Mouse (Mus musculus): ENCODE results near the gene Zfp467.

Zfp467 gene
- long read RNA-seq, experiment 1, transcript Zfp467-208 (4 exons, 626 nt): minor isoform, 7 of 36 reads
- long read RNA-seq, experiment 1, transcript Zfp467-201 (5 exons, 599 nt): major isoform, 17 of 36 reads
- long read RNA-seq, experiment 1, partial matches to known transcripts: 2 of 36 reads
- long read RNA-seq, experiment 1, other reads (novel, unspliced or antisense): 5 of 36 reads
- long read RNA-seq, experiment 2, transcript Zfp467-208 (4 exons, 626 nt): minor isoform, 6 of 19 reads
- long read RNA-seq, experiment 2, transcript Zfp467-201 (5 exons, 599 nt): major isoform, 9 of 19 reads
- long read RNA-seq, experiment 2, partial matches to known transcripts: 0 of 19 reads
- long read RNA-seq, experiment 2, other reads (novel, unspliced or antisense): 3 of 19 reads

- intact Hi-C loops (cut with DNase I): loop anchor here (2.0 kb wide), 1 partner anchor 51 kb away; the partner anchor contains the start of gene Krba1
Observed at GRCm38 (mm10) chr6:48445181-48446101, at the start of gene Zfp467. Gene Zfp467, minus strand, starts transcription at chr6:48445825.

GRCm38 (mm10) chr6:48493136-48493730 lies 47.6 kb upstream of the Zfp467 start:
- intact Hi-C loops (cut with DNase I): no loop called here

GRCm38 (mm10) chr6:48491361-48491760 lies 45.7 kb upstream of the Zfp467 start:
- intact Hi-C loops (cut with DNase I): no loop called here

GRCm38 (mm10) chr6:48489741-48490140 lies 44.1 kb upstream of the Zfp467 start:
- intact Hi-C loops (cut with DNase I): no loop called here

GRCm38 (mm10) chr6:48487747-48488725 lies 42.4 kb upstream of the Zfp467 start:
- intact Hi-C loops (cut with DNase I): no loop called here

- intact Hi-C loops (cut with DNase I): no loop called here
Observed at GRCm38 (mm10) chr6:48482501-48482900, 36.9 kb upstream of the Zfp467 start.

GRCm38 (mm10) chr6:48478446-48478845 lies 32.8 kb upstream of the Zfp467 start:
- intact Hi-C loops (cut with DNase I): no loop called here

- intact Hi-C loops (cut with DNase I): no loop called here
Observed at GRCm38 (mm10) chr6:48470739-48471138, 25.1 kb upstream of the Zfp467 start.

- intact Hi-C loops (cut with DNase I): no loop called here
Observed at GRCm38 (mm10) chr6:48467490-48467889, 21.9 kb upstream of the Zfp467 start.

- intact Hi-C loops (cut with DNase I): no loop called here
Observed at GRCm38 (mm10) chr6:48466715-48467114, 21.1 kb upstream of the Zfp467 start.

GRCm38 (mm10) chr6:48464966-48465679 lies 19.5 kb upstream of the Zfp467 start:
- intact Hi-C loops (cut with DNase I): no loop called here

GRCm38 (mm10) chr6:48452771-48453170 lies 7.1 kb upstream of the Zfp467 start:
- intact Hi-C loops (cut with DNase I): no loop called here

- intact Hi-C loops (cut with DNase I): no loop called here
Observed at GRCm38 (mm10) chr6:48452151-48452550, 6.5 kb upstream of the Zfp467 start.

- intact Hi-C loops (cut with DNase I): no loop called here
Observed at GRCm38 (mm10) chr6:48448527-48448926, 2.9 kb upstream of the Zfp467 start.

GRCm38 (mm10) chr6:48447929-48448328 lies 2.3 kb upstream of the Zfp467 start, which contains the start of gene Sspo:
Gene Sspo, plus strand, starts transcription at chr6:48448229.
- intact Hi-C loops (cut with DNase I): no loop called here

- intact Hi-C loops (cut with DNase I): no loop called here
Observed at GRCm38 (mm10) chr6:48446896-48447295, 1.3 kb upstream of the Zfp467 start.

GRCm38 (mm10) chr6:48446256-48446655 lies 631 bp upstream of the Zfp467 start:
- intact Hi-C loops (cut with DNase I): no loop called here

GRCm38 (mm10) chr6:48444310-48445180 lies 1.1 kb downstream of the Zfp467 start:
- intact Hi-C loops (cut with DNase I): loop anchor here (2.0 kb wide), 1 partner anchor 50 kb away; the partner anchor contains the start of gene Krba1

Data from adrenal gland (tissue).